Mouse (Mus musculus) kidney, adult 8-10 months (tissue): ENCODE measurements around the gene Bckdha.

Experiments used
- DNase-seq, 2 experiments: peaks; one replicate each; pipeline ENCODE4 v3.0.0; 2022

The Bckdha gene

GRCm38 (mm10) chr7:25681341-25682231, 22.8 kb upstream of the Bckdha start:
- DNase-seq = no peak

DNA sequence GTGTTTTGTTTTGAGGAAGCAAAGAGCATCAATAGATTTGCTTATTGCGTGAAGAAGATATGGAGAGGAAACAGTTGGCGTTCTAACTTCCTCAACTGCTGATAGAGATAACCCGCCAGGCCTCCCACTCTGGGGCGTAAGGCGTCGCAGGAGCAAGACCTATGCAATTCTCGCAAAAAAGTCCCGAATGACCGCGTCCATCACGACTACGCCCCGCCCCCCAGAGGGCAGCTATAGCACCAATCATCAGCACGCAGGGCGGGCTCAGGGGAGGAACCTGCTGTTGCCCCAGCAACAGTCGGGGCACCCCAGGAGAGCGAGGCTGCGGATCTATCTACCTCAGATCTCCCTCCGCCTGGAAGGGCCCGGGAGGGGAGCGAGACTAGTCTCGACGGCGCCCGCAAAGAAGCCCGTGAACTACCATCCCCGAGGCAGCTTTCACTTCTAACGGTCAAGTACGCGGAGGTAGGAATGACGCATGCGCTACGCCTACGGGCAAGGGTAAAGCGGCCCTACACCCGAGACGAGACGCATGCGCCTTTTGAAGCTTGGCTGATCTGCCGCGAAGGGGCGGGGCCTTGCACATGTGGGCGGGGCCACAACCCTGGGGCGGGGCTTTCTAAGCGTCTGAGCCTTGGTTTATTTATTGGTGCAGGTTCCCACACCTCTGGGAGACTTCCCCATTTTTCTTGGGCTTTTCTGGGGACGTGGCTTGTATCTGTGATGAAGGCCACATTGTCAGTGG, 21.9 kb upstream of the Bckdha start, which contains the start of gene B9d2:
TSS of gene B9d2 (plus strand) at position 267 of the 745 bp plus-strand sequence.
- DNase-seq = peak; percentile 95 to 97

GRCm38 (mm10) chr7:25679971-25680370, 21.2 kb upstream of the Bckdha start:
- no peak for DNase-seq

DNA sequence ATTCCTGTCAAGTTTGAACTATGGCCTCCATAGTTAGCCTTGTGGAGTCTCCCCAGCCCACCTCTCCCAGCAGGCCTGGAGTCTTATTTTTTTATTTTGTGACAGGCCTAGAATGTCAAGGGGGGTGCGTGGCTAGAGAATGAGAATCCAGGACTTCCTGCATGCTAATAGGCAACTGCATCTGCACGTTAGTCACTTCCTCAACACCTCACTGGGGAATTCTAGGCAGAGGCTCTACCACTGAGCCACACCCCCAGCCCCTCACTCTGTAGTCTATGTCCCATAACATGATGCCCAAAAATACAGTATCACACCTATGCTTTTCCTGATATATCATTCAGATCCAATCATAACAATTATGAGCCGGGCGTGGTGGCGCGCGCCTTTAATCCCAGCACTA, 18.2 kb upstream of the Bckdha start:
- DNase-seq = no peak

- DNase-seq = peak; percentile 90 to 93
Measured at GRCm38 (mm10) chr7:25676085-25676781, 17.5 kb upstream of the Bckdha start.

- no peak for DNase-seq
Measured at GRCm38 (mm10) chr7:25675405-25675804, 16.6 kb upstream of the Bckdha start.

DNA sequence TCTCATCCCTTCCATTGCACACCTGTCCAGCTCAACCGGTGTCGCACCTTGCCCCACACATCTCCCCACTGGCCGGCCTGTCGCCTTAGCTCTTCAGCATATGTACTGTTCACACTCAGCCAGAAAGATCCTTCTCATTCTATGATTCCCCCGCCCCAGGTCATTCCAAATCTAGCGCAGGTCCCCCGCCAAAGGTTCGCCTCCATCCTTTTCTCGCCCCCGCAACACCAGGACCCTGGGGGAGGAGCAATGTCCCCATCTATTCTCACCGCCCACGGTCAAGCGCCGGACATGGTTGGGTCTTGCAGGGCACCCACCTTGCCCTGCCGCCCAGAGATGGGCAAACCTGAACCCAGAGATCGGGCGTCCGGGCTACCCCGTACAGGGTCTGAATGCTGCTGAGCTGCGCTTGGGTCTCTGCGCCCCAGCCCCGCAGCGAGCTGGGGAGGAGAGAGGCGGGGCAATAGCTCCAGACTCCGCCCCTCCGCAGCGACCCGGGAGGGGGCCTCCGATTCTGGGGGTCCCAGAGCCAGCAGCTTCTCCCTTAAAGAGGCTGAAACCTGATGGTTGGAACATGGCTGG, 16.0 kb upstream of the Bckdha start, which contains the start of gene Tmem91:
TSS of gene Tmem91 (minus strand) at position 448 of the 582 bp plus-strand sequence.
- no peak for DNase-seq

- DNase-seq = no peak
Measured at GRCm38 (mm10) chr7:25674297-25674696, 15.5 kb upstream of the Bckdha start.

DNA sequence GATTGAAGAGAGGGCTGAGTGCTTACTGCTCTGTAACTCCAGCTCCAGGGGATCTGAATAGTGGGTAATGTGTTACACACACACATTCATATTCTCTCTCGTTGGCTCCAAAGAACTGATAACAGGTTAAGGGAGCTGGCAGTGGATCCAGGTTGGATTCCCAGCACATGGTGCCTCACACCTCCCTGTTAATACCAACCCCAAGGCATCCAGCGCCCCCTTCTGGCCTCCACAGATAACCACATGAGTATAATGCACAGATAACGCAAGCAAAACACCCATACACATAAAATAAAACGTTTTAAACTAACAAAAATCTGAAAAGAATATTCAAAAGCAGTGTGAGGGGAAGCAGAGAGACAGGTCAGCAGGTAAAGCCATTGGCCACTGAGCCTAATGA, 13.7 kb upstream of the Bckdha start:
- no peak for DNase-seq

DNA sequence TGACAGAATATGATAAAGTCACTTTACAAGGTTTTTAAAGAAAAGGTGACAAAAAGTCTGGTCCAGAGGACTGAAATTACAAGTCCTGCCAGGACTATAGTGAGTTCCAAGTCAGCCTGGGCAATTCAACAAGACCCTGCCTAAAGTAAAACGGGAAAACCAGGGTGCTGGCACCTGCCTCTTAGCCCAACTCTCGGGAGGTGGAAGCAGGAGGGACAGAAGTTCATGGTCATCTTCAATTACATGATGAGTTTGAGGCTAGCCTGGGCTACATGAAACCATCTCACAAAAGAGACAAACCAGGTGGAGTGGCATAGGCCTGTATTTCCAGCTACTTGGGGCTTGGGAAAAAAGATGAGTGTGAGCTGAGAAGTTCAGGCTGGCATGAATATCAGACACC, 12.9 kb upstream of the Bckdha start:
- no peak for DNase-seq

DNA sequence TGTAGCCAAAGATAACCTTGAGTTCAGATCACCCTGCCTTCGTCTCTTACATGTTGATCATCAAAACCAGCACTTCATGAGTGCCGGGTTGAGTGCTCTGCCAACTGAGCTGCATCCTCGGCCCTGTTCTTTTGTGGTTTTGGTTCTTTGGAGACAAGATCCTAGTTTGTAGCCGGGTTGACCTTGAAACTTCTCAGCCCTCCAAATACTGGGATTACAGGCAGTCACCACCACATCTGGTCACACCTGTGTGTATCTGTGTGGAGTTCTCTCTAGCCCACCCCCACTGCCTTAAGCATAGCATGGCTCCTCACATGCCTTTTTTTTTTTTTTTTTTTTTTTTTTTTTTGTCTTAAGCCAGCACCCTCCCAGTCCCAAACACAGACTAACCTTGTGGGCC, 11.3 kb upstream of the Bckdha start:
- DNase-seq = no peak

DNA sequence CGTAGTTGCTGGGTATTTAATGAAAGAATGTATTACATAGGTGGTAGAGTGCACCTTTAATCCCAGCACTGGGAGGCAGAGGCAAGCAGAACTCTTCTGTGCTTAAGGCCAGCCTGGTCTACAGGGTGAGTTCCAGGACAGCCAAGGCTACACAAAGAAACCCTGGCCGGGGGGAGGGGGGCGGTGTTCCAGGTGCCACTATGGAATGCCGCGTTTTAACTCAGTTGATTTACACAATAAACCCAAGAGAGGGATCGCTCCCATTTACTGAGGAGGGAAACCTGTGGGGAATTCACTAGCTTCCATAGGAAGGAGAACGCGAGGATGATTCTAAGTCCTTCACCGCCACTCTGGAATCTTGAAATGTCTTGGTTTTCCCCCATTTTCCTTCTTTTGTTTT, 10.8 kb upstream of the Bckdha start:
- no peak for DNase-seq

DNA sequence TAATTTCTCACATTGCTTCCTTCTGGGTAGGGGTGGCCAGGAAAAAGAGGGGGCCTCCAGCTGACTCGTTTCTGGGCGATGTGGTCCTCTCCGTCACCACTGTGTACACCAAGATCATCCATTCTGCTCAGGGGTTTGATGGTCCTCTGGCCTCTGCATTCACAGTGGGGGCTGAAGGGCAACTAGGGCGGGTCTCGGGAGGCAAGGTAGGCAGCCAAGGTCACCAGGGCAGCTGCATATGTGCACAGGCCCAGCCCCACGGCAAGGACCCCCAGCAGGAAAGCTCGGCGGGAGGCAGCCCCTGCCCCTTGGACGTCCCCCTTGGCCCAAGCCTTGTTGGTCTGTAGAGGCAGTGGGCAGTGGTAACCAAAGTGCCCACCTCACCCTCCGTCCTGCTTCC, 10.4 kb upstream of the Bckdha start:
- DNase-seq = no peak

- no peak for DNase-seq
Measured at GRCm38 (mm10) chr7:25666381-25666780, 7.6 kb upstream of the Bckdha start.

- DNase-seq = no peak
Measured at GRCm38 (mm10) chr7:25657785-25658184, 996 bp downstream of the Bckdha start.

- peak; percentile 67 to 83 for DNase-seq
Measured at GRCm38 (mm10) chr7:25655601-25656428, 3.0 kb downstream of the Bckdha start.

DNA sequence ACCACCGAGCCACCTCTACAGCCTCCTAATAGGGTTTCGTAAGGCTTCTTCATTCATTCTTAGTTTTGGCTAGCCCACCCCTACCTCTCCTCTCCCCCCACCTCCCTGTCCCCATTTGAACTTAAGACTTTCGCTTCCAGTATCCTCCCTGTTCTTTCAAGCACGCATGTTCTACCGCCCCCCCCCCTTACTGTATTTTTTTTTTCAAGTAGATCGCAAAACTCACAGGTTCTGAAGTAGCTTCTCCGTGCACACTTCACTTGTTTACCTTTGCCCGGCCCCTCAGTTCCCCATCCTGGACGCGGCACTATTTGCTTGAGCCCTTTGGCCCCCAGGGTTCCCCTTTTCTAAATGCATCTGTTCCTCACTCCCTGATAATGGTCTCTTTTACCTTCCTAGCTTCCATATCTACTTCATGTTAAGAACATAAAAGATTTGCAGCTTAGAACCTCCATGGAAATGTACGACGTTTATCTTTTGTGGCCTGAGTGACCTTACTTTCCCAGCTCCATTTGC, 6.5 kb downstream of the Bckdha start:
- DNase-seq = no peak

GRCm38 (mm10) chr7:25651281-25651680, 7.5 kb downstream of the Bckdha start:
- DNase-seq = no peak

- no peak for DNase-seq
Measured at GRCm38 (mm10) chr7:25649839-25650238, 8.9 kb downstream of the Bckdha start.

- no peak for DNase-seq
Measured at GRCm38 (mm10) chr7:25647574-25648123, 11.1 kb downstream of the Bckdha start.

DNA sequence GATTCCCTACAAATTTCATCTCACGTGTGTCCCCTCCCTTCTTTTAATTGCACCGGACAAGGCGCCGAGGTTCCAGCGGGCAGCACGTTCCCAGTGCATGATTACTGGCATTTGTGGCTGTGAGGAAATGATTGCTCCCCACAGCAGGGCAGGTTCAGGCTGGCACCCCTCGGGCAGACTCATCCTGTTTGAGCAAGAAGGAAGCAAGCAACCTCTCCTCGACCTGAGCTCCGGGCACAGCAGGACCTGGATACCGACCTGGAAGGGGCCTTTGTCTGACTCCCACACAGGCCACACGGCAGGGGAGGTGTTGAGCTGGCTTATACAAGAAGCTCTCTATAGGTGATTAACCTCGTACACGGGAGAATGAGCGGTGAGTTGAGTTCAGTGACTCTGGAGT, 13.7 kb downstream of the Bckdha start:
- DNase-seq = peak; percentile 30 to 45
